Mouse (Mus musculus) colon, adult 2 months (tissue): ENCODE results near the gene Gm28308. TPM values are rescaled to one million over a fixed set of nuclear protein-coding genes. Genes with fewer than 3 reads are reported as not detected.

ENCODE experiments used
- polyA plus RNA-seq: library from polyadenylated mRNA; depleted of rRNA; stranded (reverse); fragments of >200 nt; gene quantifications from 2 replicates; pipeline ENCODE4 v1.2.3, GENCODE M21; 2012; rRNA removed

Gm28308 gene
- polyA plus RNA-seq, 1 experiment, result 8.4 TPM

Other genes starting within 250 kb of the Gm28308 start
- 5.8 and 7.3 TPM in 2 replicates for gene Skap2, start 200.8 kb downstream of the Gm28308 start, polyA plus RNA-seq
- gene Hoxa1, start 55.0 kb downstream of the Gm28308 start, polyA plus RNA-seq, result 0.36 and 0.41 TPM in 2 replicates
- gene Hoxa2, start 48.5 kb downstream of the Gm28308 start, polyA plus RNA-seq, result 2.5 and 2.6 TPM in 2 replicates
- 0.02 TPM in 1 of 2 replicates, not detected in the other for gene 5730596B20Rik, start 35.8 kb downstream of the Gm28308 start, polyA plus RNA-seq
- gene Hoxa4, start 21.6 kb downstream of the Gm28308 start, polyA plus RNA-seq, result 1.5 TPM in 2 replicates
- 21.4 and 22.4 TPM in 2 replicates for gene Hoxa5, start 8.8 kb downstream of the Gm28308 start, polyA plus RNA-seq
- gene Hoxa6, start 4.6 kb downstream of the Gm28308 start, polyA plus RNA-seq, result 9.2 and 10.0 TPM in 2 replicates
- gene Hoxa3, start within 50 bp of the Gm28308 start, polyA plus RNA-seq, result 18.3 and 20.8 TPM in 2 replicates
- gene Hoxa7, start 8.5 kb upstream of the Gm28308 start, polyA plus RNA-seq, result 67.1 and 81.2 TPM in 2 replicates
- 84.0 and 99.4 TPM in 2 replicates for gene Hoxa9, start 17.8 kb upstream of the Gm28308 start, polyA plus RNA-seq
- gene Hoxa10, start 27.5 kb upstream of the Gm28308 start, polyA plus RNA-seq, result 26.7 and 39.5 TPM in 2 replicates
- 9.9 and 10.1 TPM in 2 replicates for gene Hoxa11, start 32.5 kb upstream of the Gm28308 start, polyA plus RNA-seq
- gene Hoxa13, start 47.5 kb upstream of the Gm28308 start, polyA plus RNA-seq, result 59.0 and 62.5 TPM in 2 replicates
- 3.3 and 4.6 TPM in 2 replicates for gene Evx1, start 100.2 kb upstream of the Gm28308 start, polyA plus RNA-seq